Mouse (Mus musculus) liver, postnatal 0 days (tissue): ENCODE results near the gene Ehhadh.

Source experiments
- CTCF ChIP-seq: sonication (generic); IDR thresholded peaks from 2 replicates; pipeline ENCODE4 v1.5.1; 2016; ENCODE audit warnings: antibody characterized with exemption, low read depth
- EP300 ChIP-seq: IDR thresholded peaks from 2 replicates; pipeline ENCODE4 v1.6.1; 2016; ENCODE audit warnings: antibody characterized with exemption, low read depth, mild to moderate bottlenecking

DNA sequence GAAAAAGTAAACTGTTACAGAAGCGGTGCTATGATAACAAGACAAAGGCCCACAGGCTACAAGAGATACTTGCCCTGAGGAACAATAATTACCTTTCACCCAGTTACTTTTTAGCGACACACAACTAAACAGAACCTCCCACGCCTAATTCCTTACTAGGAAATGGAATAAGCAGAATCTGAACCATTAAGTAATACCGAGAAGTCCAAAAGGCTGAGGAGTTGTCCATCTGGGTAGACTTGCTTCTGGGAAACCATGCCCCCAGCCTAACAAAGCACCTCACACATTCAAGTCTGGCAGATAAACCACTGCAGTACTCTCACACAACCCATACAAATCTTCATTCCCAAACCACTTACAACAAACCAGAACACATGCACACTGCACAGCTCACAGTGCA, 8.5 kb downstream of the Ehhadh start:
- no peak for TF ChIP-seq CTCF
- no peak for TF ChIP-seq EP300
